Mouse (Mus musculus) olfactory bulb, adult 2 months (tissue): ENCODE measurements around the gene Cracr2b.

ENCODE experiments used
- CTCF ChIP-seq: fragments of 200-500 bp; IDR thresholded peaks from 2 replicates; pipeline ENCODE4 v1.5.1; 2012; ENCODE audit warnings: low read depth, mild to moderate bottlenecking, low read length, moderate library complexity; ENCODE audit not compliant: insufficient read depth
- POLR2A ChIP-seq: fragments of 200-500 bp; IDR thresholded peaks from 2 replicates; pipeline ENCODE4 v1.6.1; 2012; ENCODE audit warnings: mild to moderate bottlenecking, low read depth, low read length, moderate library complexity; ENCODE audit not compliant: insufficient read depth

DNA sequence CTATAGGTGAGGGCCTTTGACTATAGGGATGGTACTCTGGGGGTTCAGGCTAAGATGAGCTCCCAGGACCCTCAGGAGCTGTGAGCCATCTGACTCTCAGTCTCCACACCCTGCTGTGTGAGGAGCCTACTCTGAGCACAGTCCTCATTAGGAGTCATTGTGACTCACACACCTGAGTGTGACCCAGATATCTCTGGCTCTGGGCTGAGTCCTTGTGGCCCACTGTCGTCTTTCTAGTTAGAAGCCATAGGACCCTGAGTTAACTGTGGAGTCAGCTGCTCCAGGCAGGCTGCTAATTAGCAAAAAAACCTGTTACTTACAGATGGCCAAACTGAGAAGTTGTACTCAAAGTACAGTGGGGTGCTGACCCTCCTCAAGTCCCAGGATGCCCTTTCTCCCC, 32.8 kb downstream of the Cracr2b start:
- TF ChIP-seq CTCF, result no peak
- no peak for TF ChIP-seq POLR2A
